Mouse (Mus musculus): Measurements from ENCODE around the gene Suco.

The Suco gene

GRCm38 (mm10) chr1:161888823-161889222 lies 12.3 kb upstream of the Suco start:
- no peak for DNase-seq

GRCm38 (mm10) chr1:161887679-161888260 lies 11.3 kb upstream of the Suco start:
- DNase-seq = no peak

GRCm38 (mm10) chr1:161885762-161886161 lies 9.3 kb upstream of the Suco start:
- no peak for DNase-seq

- DNase-seq = peak; percentile 8 to 11
Observed at GRCm38 (mm10) chr1:161877580-161878142, 1.2 kb upstream of the Suco start.

GRCm38 (mm10) chr1:161875706-161876552 lies 553 bp downstream of the Suco start:
- DNase-seq = no peak

- no peak for DNase-seq
Observed at GRCm38 (mm10) chr1:161869422-161869821, 7.1 kb downstream of the Suco start.

- no peak for DNase-seq
Observed at GRCm38 (mm10) chr1:161868413-161868812, 8.1 kb downstream of the Suco start.

GRCm38 (mm10) chr1:161863742-161864141 lies 12.7 kb downstream of the Suco start:
- no peak for DNase-seq

GRCm38 (mm10) chr1:161859248-161859647 lies 17.2 kb downstream of the Suco start:
- no peak for DNase-seq

- DNase-seq = no peak
Observed at GRCm38 (mm10) chr1:161826677-161827076, 49.8 kb downstream of the Suco start.

- DNase-seq = no peak
Observed at GRCm38 (mm10) chr1:161809428-161809827, 67.1 kb downstream of the Suco start.

GRCm38 (mm10) chr1:161808980-161809379 lies 67.5 kb downstream of the Suco start:
- no peak for DNase-seq

- no peak for DNase-seq
Observed at GRCm38 (mm10) chr1:161804541-161804971, 71.9 kb downstream of the Suco start.

GRCm38 (mm10) chr1:161801321-161801720 lies 75.2 kb downstream of the Suco start:
- DNase-seq = no peak

GRCm38 (mm10) chr1:161800256-161800655 lies 76.2 kb downstream of the Suco start:
- DNase-seq = no peak

GRCm38 (mm10) chr1:161799791-161800190 lies 76.7 kb downstream of the Suco start:
- DNase-seq = no peak

- DNase-seq = no peak
Observed at GRCm38 (mm10) chr1:161798866-161799265, 77.6 kb downstream of the Suco start.

- no peak for DNase-seq
Observed at GRCm38 (mm10) chr1:161794447-161795211, 81.9 kb downstream of the Suco start.

GRCm38 (mm10) chr1:161793321-161793720 lies 83.2 kb downstream of the Suco start:
- no peak for DNase-seq

GRCm38 (mm10) chr1:161792687-161792969 lies 83.9 kb downstream of the Suco start:
- DNase-seq = no peak

- no peak for DNase-seq
Observed at GRCm38 (mm10) chr1:161791854-161792686, 84.4 kb downstream of the Suco start.

- DNase-seq = no peak
Observed at GRCm38 (mm10) chr1:161788339-161788738, 88.1 kb downstream of the Suco start, which contains the start of gene Fasl. Gene Fasl, minus strand, starts transcription at chr1:161788495.

All from cerebellum, adult 18-20 months (tissue).